Comparison of ENCODE assay signal across 21 mouse cellular contexts in genomic region chr7:143533284-143533683, GRCm38 (mm10). TPM values are rescaled to one million over a fixed set of nuclear protein-coding genes. Genes with fewer than 3 reads are reported as not detected.
A peak's percentile ranks its signal among the peaks of the same experiment; 100 is the strongest.
DNase-seq lines count a peak whose midpoint lies in the region; ATAC-seq and TF ChIP-seq lines count a peak whose summit lies in the region.
"Had no signal": no experiment of that assay in that cellular context is flagged by ENCODE, and none has a peak within 500 bp of the region (broad histone marks: within the 10 kb centered on the region; RNA-seq: fewer than 3 reads in every experiment).

No protein-coding gene starts in this region.

- peak; percentile 84 for ATAC-seq in G1E (ENCODE audit: extremely low read depth, insufficient number of reproducible peaks, low FRiP score, poor library complexity, severe bottlenecking)
- peak; percentile 17 to 37; a peak in 2 of 4 replicates for ATAC-seq in hematopoietic stem cell, adult 5-6 weeks (replicated peaks in 1 of 2; ENCODE audit: insufficient read depth in 1 of 2, low FRiP score in 2 of 2, low TSS enrichment in 1 of 2, low read depth in 1 of 2, poor library complexity in 2 of 2, severe bottlenecking in 2 of 2)
- ATAC-seq in liver, embryonic 16.5 days (ENCODE audit: low read depth): peak; percentile 96
- ATAC-seq in kidney, embryonic 15.5 days (replicated peaks; ENCODE audit: low FRiP score): no peak
- no peak for ATAC-seq in hindbrain, embryonic 16.5 days
- ATAC-seq: forebrain, embryonic 15.5 days; inflammation-experienced regulatory T-cells, adult 6 months; midbrain, embryonic 15.5 days had no signal

- peak overlapping the region; percentile 70 for H3K27ac ChIP-seq in liver, embryonic 16.5 days (ENCODE audit: low read length)
- H3K27ac ChIP-seq in kidney, embryonic 15.5 days: no peak overlapping the region
- no peak overlapping the region for H3K27ac ChIP-seq in hindbrain, embryonic 16.5 days (ENCODE audit: low read depth, low read length)
- H3K27ac ChIP-seq: embryonic facial prominence, embryonic 10.5 days; forebrain, embryonic 15.5 days; heart, adult 2 months; hindbrain, embryonic 12.5 days; midbrain, embryonic 15.5 days had no signal

- H3K36me3 ChIP-seq in G1E (replicated peaks): peaks cover 99% of the 10 kb centered on the region
- peaks cover 61% of the 10 kb centered on the region for H3K36me3 ChIP-seq in liver, embryonic 16.5 days (ENCODE audit: control insufficient read depth, insufficient read depth)
- H3K36me3 ChIP-seq in kidney, embryonic 15.5 days: peaks cover 100% of the 10 kb centered on the region
- H3K36me3 ChIP-seq in hindbrain, embryonic 16.5 days (ENCODE audit: control insufficient read depth, insufficient read depth, low read length): peaks cover 55% of the 10 kb centered on the region

- peak overlapping the region; percentile 21; the same call in 1 of the 2 replicates for H3K4me2 ChIP-seq in liver, embryonic 16.5 days (ENCODE audit: low read depth, low read length)
- H3K4me2 ChIP-seq in kidney, embryonic 15.5 days: no peak overlapping the region
- no peak overlapping the region for H3K4me2 ChIP-seq in hindbrain, embryonic 16.5 days (ENCODE audit: low read length)
- H3K4me2 ChIP-seq: forebrain, embryonic 15.5 days; hindbrain, embryonic 12.5 days; midbrain, embryonic 15.5 days had no signal

- TF ChIP-seq CTCF in G1E (IDR thresholded peaks at IDR 0.05; ENCODE audit: low read depth, low read length): no peak

- H3K27me3 ChIP-seq in G1E (ENCODE audit: insufficient read depth, low read length): no peaks in the 10 kb centered on the region
- no peaks in the 10 kb centered on the region for H3K27me3 ChIP-seq in liver, embryonic 16.5 days (ENCODE audit: control insufficient read depth, insufficient read depth, low read depth, low read length)
- H3K27me3 ChIP-seq in kidney, embryonic 15.5 days: no peaks in the 10 kb centered on the region
- H3K27me3 ChIP-seq in hindbrain, embryonic 16.5 days (replicated peaks; ENCODE audit: control insufficient read depth, insufficient read depth, low read length): no peaks in the 10 kb centered on the region
- H3K27me3 ChIP-seq: forebrain, embryonic 15.5 days; hindbrain, embryonic 12.5 days; midbrain, embryonic 15.5 days had no signal

- WGBS in liver, embryonic 16.5 days (ENCODE audit: insufficient replicate concordance): 26% methylated on average over 2 of the region's 2 CpGs
- WGBS in kidney, embryonic 15.5 days: 87% methylated on average over 2 of the region's 2 CpGs
- 88% methylated on average over 2 of the region's 2 CpGs for WGBS in hindbrain, embryonic 16.5 days

- DNase-seq in G1E (ENCODE audit: low spot score): peak; percentile 51
- peak; percentile 17 for DNase-seq in c-Kit-negative CD71-positive TER-119-positive erythroid progenitor cells, embryonic 14.5 days (ENCODE audit: low read depth, low spot score)
- DNase-seq in kidney, postnatal 4 days: no peak
- DNase-seq: adrenal gland, adult 2 months; B cell, adult 2 months; cerebellum, adult 11-12 months; gastrocnemius, postnatal 25 days; heart, adult 2 months; layer of hippocampus, postnatal 36 days had no signal

- no peak overlapping the region for H3K4me3 ChIP-seq in G1E (ENCODE audit: low read depth, low read length)
- no peak overlapping the region for H3K4me3 ChIP-seq in liver, embryonic 16.5 days (ENCODE audit: low read depth, low read length)
- H3K4me3 ChIP-seq in kidney, embryonic 15.5 days (replicated peaks): no peak overlapping the region
- no peak overlapping the region for H3K4me3 ChIP-seq in hindbrain, embryonic 16.5 days (ENCODE audit: low read length)
- H3K4me3 ChIP-seq: embryonic facial prominence, embryonic 10.5 days; forebrain, embryonic 15.5 days; heart, adult 2 months; hindbrain, embryonic 12.5 days; midbrain, embryonic 15.5 days; myocyte had no signal

- peaks cover 68% of the 10 kb centered on the region for H3K4me1 ChIP-seq in G1E (ENCODE audit: insufficient read depth, low read depth, low read length)
- peaks cover 20% of the 10 kb centered on the region for H3K4me1 ChIP-seq in liver, embryonic 16.5 days (ENCODE audit: control insufficient read depth, low read depth, low read length)
- no peaks in the 10 kb centered on the region for H3K4me1 ChIP-seq in kidney, embryonic 15.5 days
- H3K4me1 ChIP-seq in hindbrain, embryonic 16.5 days (ENCODE audit: control insufficient read depth, insufficient read depth, low read depth, low read length): no peaks in the 10 kb centered on the region
- H3K4me1 ChIP-seq: embryonic facial prominence, embryonic 10.5 days; forebrain, embryonic 15.5 days; hindbrain, embryonic 12.5 days; midbrain, embryonic 15.5 days had no signal

- no peaks in the 10 kb centered on the region for H3K9me3 ChIP-seq in G1E (replicated peaks)
- no peaks in the 10 kb centered on the region for H3K9me3 ChIP-seq in liver, embryonic 16.5 days (replicated peaks; ENCODE audit: control insufficient read depth, low read length)
- H3K9me3 ChIP-seq in kidney, embryonic 15.5 days (replicated peaks): no peaks in the 10 kb centered on the region
- no peaks in the 10 kb centered on the region for H3K9me3 ChIP-seq in hindbrain, embryonic 16.5 days (ENCODE audit: control insufficient read depth, low read length)
- H3K9me3 ChIP-seq: embryonic facial prominence, embryonic 10.5 days; forebrain, embryonic 15.5 days; hindbrain, embryonic 12.5 days; midbrain, embryonic 15.5 days had no signal

- H3K9ac ChIP-seq in liver, embryonic 16.5 days (ENCODE audit: low read depth, low read length): no peak overlapping the region; the same call in 1 of the 2 replicates
- H3K9ac ChIP-seq in kidney, embryonic 15.5 days: no peak overlapping the region
- H3K9ac ChIP-seq in hindbrain, embryonic 16.5 days (ENCODE audit: low read depth, low read length): no peak overlapping the region
- H3K9ac ChIP-seq: forebrain, embryonic 15.5 days; hindbrain, embryonic 12.5 days; midbrain, embryonic 15.5 days had no signal

RNA-seq across cellular contexts. Expression of gene Nap1l4, which starts 15.6 kb away (rescaled TPM):
- total RNA-seq in G1E (2014; fragmentation: Nextera tagmentation) (96.6 and 138 TPM in 2 replicates), G1E (2017) (146 and 158 TPM in 2 replicates)
- polyA plus RNA-seq in G1E (2012): 59.5 and 84.7 TPM in 2 replicates
- total RNA-seq in hematopoietic stem cell, adult 5-6 weeks (2017): 151 and 212 TPM in 2 replicates
- polyA plus RNA-seq in liver, embryonic 16.5 days (2015; fragmentation: Nextera tagmentation; extraction: Ambion mirVana): 74.9 and 78.9 TPM in 2 replicates
- polyA plus RNA-seq in kidney, embryonic 15.5 days (2015; fragmentation: Nextera tagmentation; extraction: Ambion mirVana): 276 and 287 TPM in 2 replicates
- polyA plus RNA-seq in hindbrain, embryonic 16.5 days (2015; fragmentation: Nextera tagmentation; extraction: Ambion mirVana): 323 and 328 TPM in 2 replicates

RNA-seq across cellular contexts. Expression of gene Phlda2, which starts 30.3 kb away (rescaled TPM):
- total RNA-seq in G1E (2014; fragmentation: Nextera tagmentation) (2.1 and 6.4 TPM in 2 replicates), G1E (2017) (3.2 and 3.8 TPM in 2 replicates)
- 18.7 and 22.1 TPM in 2 replicates for polyA plus RNA-seq in G1E (2012)
- 1.8 and 4.7 TPM in 2 replicates for total RNA-seq in hematopoietic stem cell, adult 5-6 weeks (2017)
- 25.8 and 25.9 TPM in 2 replicates for polyA plus RNA-seq in liver, embryonic 16.5 days (2015; fragmentation: Nextera tagmentation; extraction: Ambion mirVana)
- 8.4 and 10.8 TPM in 2 replicates for polyA plus RNA-seq in kidney, embryonic 15.5 days (2015; fragmentation: Nextera tagmentation; extraction: Ambion mirVana)
- polyA plus RNA-seq in hindbrain, embryonic 16.5 days (2015; fragmentation: Nextera tagmentation; extraction: Ambion mirVana): 0.56 and 0.57 TPM in 2 replicates
- total RNA-seq: gastrocnemius, postnatal 25 days; heart, adult 2 months; layer of hippocampus, postnatal 36 days; left cerebral cortex, postnatal 25 days had no signal
- polyA plus RNA-seq: heart, adult 2 months; inflammation-experienced regulatory T-cells, adult 6 months; myocyte; neural tube, embryonic 14.5 days had no signal

RNA-seq across cellular contexts. Expression of gene Slc22a18, which starts 59.7 kb away (rescaled TPM):
- total RNA-seq in G1E (2014; fragmentation: Nextera tagmentation): 2.6 and 2.9 TPM in 2 replicates
- total RNA-seq in G1E (2017): 3.9 and 5.0 TPM in 2 replicates
- polyA plus RNA-seq in G1E (2012): 2.4 and 3.4 TPM in 2 replicates
- 3.9 and 5.1 TPM in 2 replicates for total RNA-seq in hematopoietic stem cell, adult 5-6 weeks (2017)
- polyA plus RNA-seq in liver, embryonic 16.5 days (2015; fragmentation: Nextera tagmentation; extraction: Ambion mirVana): 13.0 and 14.4 TPM in 2 replicates
- 4.1 and 4.5 TPM in 2 replicates for polyA plus RNA-seq in kidney, embryonic 15.5 days (2015; fragmentation: Nextera tagmentation; extraction: Ambion mirVana)
- polyA plus RNA-seq in hindbrain, embryonic 16.5 days (2015; fragmentation: Nextera tagmentation; extraction: Ambion mirVana): 0.79 and 1.00 TPM in 2 replicates

Comparison
In these comparisons a context has a peak if more than half of its experiments do, and no peak if none do; other contexts are left out.
1. ATAC-seq: peak in G1E (single experiment), hematopoietic stem cell, adult 5-6 weeks (2 of 2) and liver, embryonic 16.5 days (single experiment); none in kidney, embryonic 15.5 days (single experiment) and hindbrain, embryonic 16.5 days (single experiment).
2. DNase-seq: peak in G1E (single experiment) and c-Kit-negative CD71-positive TER-119-positive erythroid progenitor cells, embryonic 14.5 days (single experiment); none in kidney, postnatal 4 days (0 of 2).